Mouse (Mus musculus) liver, postnatal 0 days (tissue): ENCODE measurements around the gene Gm45713.

Experiments
- CTCF ChIP-seq: sonication (generic); IDR thresholded peaks from 2 replicates; pipeline ENCODE4 v1.5.1; 2016; ENCODE audit warnings: antibody characterized with exemption, low read depth
- EP300 ChIP-seq: IDR thresholded peaks from 2 replicates; pipeline ENCODE4 v1.6.1; 2016; ENCODE audit warnings: antibody characterized with exemption, low read depth, mild to moderate bottlenecking

DNA sequence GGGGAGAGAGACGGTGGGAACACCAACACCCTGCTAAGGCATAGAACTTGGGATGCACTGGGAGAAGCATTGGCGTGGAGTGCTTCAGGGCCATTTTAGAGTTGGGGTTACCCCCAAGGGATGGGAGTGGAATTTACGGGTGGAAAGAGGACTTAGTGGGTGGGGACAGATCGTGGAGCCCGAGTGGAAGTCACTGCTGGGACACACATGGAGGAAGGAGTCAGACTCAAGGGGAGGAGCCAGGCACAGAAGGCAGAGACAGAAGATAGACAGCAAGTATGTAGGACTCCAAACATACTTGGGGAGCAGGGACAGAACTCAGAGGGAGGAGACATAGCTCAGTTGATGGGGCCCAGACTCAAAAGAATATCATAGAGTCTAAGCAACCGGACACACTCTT lies 26.5 kb upstream of the Gm45713 start:
- TF ChIP-seq EP300 (no peak), CTCF (no peak)
